Mouse (Mus musculus) heart, postnatal 25 days (tissue): Measurements from ENCODE around the gene Spp2. TPM values are rescaled to one million over a fixed set of nuclear protein-coding genes. Genes with fewer than 3 reads are reported as not detected.

Source experiments
- DNase-seq: peaks from one replicate; pipeline ENCODE4 v3.0.0; 2022; ENCODE audit warnings: low spot score
- intact Hi-C: fragments of 180-260 bp; cut with DNase I; formaldehyde crosslinking; loops from one replicate; pipeline ENCODE4 v1.15.1; 2025
- total RNA-seq, 2 experiments: library from RNA; stranded (reverse); gene quantifications; 2 replicates each; pipeline ENCODE4 v1.2.3; 2021

Gene Spp2
- total RNA-seq, 2 experiments from 2014 or later: not detected

DNA sequence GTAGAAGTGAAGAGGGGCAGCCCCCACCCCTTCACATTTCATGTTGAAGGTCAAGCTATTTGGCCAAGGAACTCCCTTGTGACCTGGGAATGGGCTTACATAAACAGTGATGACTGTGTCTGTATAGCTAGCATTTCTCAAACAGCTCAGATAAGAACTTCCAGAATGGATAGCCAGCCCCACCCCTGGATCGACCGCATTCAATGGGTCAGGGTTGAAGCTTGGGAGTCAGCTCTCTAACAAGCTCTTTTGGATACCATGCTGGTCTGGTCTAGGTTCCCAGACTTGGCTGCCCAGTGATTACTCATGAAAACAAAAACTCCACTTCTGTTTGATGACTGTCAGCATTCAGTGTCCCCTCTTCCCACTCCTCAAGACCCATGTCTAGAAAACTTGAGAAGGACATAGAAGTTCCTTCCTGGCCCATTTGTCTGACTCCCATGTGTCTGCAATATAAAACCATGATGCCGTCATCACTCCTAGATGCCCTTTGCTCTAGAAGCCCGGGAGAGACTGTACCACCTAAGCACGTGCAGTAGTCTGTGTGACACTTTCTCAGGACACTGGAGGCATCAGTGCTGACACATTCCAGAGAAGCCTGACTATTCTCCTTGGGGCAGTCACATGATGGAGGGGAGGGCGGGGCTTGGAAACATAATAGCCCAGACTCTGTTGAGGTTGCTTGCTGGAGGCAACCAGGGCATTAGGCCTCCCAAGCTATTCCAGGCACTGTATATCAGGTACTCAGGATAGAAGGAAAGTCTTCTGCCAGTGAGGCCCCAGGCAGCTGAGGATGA lies 57.5 kb downstream of the Spp2 start:
- DNase-seq: no peak
- intact Hi-C loops: loop anchor here (2.0 kb wide), 1 partner anchor 242 kb away; no protein-coding TSS in a partner anchor

DNA sequence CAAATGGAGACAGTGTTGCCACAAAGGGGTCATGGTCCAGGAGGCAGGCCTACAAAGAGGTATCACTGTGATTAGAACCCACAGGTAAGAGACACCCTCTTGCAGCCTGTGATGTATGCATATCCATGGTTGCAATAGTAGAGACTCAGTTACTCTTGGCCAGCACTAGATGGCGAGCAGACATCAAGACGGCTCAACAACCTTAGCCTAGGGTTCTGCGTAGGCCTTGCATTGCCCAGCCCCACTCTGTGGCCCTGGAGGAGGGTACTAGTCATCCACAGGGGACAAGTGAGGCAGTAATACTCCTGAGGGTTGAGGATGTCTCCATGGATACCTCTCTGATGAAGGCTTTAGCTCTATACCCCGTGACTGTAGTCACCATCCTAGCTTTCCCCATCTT lies 59.0 kb downstream of the Spp2 start:
- DNase-seq: no peak
- intact Hi-C loops: loop anchor here (2.0 kb wide), 1 partner anchor 241 kb away; no protein-coding TSS in a partner anchor

DNA sequence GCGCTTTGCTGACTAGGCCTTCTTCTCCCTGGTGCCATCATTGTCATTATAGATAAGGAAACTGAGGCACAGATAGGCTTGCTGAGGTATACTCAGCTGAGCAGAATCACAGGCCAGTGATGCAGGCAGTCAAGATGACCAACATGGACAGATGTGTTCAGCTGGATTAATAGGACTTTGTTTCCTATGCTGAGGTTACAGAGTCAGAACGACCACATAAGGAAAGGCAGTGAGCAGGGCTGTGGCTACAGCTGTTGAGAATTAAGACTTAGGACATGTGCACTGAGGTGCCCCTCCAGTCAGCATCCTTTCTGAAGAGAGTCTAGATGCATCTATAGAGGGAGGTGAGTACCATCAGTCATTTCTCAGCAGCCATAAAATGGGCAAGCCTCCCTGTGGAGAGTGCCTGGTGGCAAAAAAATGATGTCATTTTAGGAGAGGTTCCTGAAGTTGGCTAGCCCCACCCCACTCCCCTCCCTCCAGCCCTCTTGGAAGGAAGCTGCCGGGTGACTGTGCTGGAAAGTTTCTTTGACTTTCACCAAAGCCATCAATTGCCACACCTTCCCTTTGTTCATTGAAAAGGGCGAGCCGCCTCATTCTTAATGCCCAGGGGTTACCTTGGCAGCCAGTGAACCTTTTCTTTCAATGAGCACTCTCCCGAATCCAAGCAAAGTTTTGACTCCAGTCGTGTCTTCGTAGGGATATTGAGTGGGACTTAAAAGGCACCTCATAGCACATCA lies 59.7 kb downstream of the Spp2 start:
- intact Hi-C loops: no loop called here
- DNase-seq: no peak

GRCm38 (mm10) chr1:88467866-88468265 lies 61.1 kb downstream of the Spp2 start:
- DNase-seq: no peak
- intact Hi-C loops: no loop called here

DNA sequence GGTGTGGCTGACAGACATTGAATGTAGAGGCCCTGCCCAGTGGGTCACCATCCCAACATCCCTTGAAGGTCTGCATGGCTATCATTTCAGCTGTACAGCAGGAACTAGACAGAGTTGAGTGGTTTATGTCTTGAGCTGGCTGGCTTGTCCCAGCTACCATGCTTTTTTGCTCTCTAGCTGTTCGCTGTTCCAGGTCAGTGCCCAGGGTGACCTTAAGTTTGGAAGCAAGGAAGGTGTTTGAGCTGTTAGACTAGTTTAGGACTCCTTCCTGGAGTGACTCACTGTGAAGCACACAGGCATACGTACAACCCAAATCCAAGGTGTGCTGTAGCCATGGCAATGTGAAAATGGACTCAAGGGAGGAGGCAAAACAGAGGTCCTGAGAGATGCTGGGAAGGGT lies 61.6 kb downstream of the Spp2 start:
- intact Hi-C loops: no loop called here
- DNase-seq: no peak

DNA sequence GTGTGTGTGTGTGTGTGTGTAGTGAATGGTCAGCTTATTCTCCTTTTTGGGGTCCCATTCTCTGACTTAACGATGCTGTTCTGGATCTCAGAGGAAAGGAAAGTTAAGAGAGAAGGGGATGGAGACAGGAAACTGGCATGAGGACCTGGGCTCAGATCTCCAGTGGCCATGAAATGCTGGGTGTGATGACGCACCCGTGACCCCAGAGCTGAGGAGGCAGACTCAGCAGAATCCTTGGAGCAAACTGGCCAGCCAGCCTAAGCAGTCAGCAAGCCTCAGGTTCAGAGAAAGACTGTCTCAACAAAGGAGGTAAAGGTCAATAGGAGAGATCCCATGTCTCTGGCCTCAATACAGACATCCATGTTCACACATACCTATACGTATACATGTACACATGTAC lies 63.0 kb downstream of the Spp2 start:
- no peak for DNase-seq
- intact Hi-C loops: no loop called here

DNA sequence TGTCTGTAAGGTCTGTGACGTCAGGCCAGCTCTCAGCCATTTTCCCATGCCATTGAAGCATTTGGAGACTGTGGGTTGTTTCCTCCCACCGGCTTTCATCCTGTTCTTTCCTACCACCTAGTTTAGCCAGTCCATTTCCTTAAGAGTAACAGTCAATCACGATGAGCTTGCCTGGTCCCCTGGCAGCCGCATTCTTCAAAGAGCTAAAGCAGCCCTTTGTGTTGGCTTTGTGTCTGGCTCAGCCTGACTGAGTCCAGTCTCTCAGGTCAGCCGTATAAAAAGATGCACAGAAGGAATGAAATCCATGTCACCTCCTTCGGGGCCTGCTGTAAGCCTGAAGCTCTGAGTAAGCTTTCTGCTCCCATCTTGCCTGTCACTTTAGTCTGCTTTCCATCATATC lies 65.5 kb downstream of the Spp2 start:
- no peak for DNase-seq
- intact Hi-C loops: no loop called here

- intact Hi-C loops: no loop called here
- no peak for DNase-seq
These were observed 67.1 kb downstream of the Spp2 start for GRCm38 (mm10) chr1:88473899-88474298.

DNA sequence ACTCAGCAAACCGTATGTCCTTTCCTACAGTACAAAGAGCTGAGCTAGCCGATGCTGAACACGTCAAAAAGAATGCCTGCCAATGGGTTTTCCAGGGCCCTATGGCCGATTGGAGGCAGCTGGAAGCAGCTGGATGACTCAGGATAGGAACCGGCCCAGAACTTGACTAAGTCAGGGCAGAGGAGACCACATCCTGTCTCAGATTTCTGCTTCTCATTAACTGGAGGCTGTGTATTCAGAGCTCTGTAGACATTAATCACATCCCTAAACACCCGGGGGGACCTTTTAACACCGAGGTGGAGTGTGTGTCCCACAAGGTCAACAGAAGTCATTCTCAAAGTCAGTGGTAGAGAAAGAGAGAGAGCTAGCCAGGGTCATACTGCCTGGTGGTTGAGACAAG lies 67.8 kb downstream of the Spp2 start:
- peak; percentile 65 for DNase-seq
- intact Hi-C loops: no loop called here

GRCm38 (mm10) chr1:88475502-88475953 lies 68.8 kb downstream of the Spp2 start:
- intact Hi-C loops: no loop called here
- DNase-seq: no peak

Other genes starting within 250 kb of the Spp2 start
- gene Ugt1a5, start 240.9 kb upstream of the Spp2 start, total RNA-seq: under 1 TPM in 1 of 2 experiments, not detected in 1; 0.64 TPM
- gene Ugt1a2, start 206.4 kb upstream of the Spp2 start, total RNA-seq: not detected
- under 1 TPM; 0.42 TPM for gene Dnajb3, start 201.2 kb upstream of the Spp2 start, total RNA-seq
- not detected for gene Ugt1a1, start 195.0 kb upstream of the Spp2 start, total RNA-seq
- under 1 TPM; 0.28 to 0.42 TPM for gene Mroh2a, start 180.0 kb upstream of the Spp2 start, total RNA-seq
- 10 to 100 TPM; 14.5 to 14.6 TPM for gene Hjurp, start 129.3 kb upstream of the Spp2 start, total RNA-seq
- not detected for gene Trpm8, start 129.3 kb upstream of the Spp2 start, total RNA-seq
- gene Glrp1, start 103.1 kb downstream of the Spp2 start, total RNA-seq: not detected